Mouse (Mus musculus) kidney, postnatal 14 days (tissue): ENCODE measurements around the gene Mrps23.
A peak's percentile ranks its signal among the peaks of the same experiment; 100 is the strongest.

Source experiments
- DNase-seq: peaks from one replicate; pipeline ENCODE4 v3.0.0; 2022; ENCODE audit warnings: mixed read lengths

The Mrps23 gene

DNA sequence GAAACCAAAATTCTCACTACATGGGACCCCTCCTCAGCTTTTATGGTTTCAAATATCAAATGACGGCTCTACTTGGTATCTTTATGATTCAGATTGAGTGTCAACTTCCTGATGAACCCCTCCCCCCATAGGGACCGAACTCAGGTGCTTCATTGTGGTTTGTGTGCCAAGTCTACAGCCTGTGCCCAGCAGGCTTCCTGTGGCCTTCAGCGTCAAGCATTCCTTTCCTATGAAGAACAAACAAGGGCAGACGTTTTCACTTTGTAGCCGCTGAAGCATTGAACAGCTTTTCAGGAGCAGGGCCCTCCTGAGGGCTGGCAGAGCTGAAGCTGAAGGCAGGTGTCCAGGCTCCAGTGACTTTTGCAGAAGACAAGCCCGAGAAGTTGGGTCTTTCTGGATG lies 9.6 kb downstream of the Mrps23 start:
- DNase-seq = no peak

DNA sequence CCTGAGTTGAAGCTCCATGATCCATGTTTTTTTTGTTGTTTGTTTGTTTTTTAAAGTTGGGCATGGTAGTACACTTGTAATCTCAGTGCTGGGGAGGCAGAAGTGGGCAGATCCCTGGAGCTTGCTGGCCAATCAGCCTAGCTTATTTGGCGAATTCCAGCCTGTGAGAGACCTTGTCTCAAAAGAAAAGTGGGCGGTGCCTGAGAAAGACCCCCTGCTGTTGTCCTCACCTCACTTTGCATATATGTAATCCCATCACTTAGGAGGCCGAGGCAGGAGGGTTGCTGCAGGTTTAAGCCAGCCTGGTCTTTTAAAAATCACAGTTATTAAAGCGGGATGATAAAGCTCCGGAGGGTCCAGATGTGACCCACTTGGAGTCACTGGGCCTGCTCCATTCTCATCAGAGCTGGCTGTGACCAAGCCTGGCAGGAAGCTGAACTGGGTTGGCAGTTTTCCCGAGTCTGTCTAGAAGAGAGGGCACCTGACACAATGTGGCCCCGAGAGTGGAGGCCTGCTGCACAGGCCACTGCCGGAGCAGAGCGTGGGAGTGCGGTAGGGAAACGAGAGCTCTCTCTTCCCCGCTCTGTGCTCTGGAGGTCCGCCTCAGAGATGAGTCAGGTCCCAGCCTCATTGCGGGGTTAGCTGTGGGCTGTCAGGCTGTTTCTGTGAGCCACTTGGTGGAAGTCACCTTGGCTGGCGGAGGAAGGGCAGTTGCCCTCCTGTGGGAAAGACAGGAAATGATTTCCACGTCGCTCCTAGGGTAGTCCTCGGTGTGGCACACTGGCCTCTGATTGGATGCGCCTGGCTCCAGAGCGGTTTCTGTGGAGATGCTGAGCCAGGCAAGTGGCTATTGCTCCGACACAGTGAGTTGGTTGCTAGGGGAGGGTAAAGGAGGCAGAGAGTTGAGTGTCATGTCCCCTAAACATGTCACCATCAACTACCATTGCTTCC lies 11.0 kb downstream of the Mrps23 start:
- DNase-seq = peak; percentile 58

DNA sequence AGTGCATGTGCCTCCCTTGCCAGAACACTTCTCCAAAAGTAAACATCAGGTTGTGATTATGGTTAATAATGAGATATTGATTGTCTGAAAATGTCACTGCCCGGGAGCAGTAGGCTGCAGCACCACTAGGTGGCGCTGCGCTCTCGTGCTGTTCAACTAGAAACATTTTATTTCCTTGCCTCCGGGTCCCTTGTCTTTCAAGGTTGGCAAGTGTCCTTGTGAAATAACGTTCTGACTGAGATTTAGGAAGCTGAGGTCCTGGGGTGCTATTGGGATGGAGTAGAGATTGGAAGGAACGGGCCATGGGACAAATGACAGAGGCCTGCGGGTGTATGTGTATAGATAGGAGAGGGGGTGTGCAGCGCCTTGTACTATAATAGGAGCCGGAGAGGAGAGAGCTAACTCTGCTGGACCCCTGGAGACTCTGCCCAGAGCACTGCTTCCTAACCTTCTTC lies 12.1 kb downstream of the Mrps23 start:
- peak; percentile 75 for DNase-seq

DNA sequence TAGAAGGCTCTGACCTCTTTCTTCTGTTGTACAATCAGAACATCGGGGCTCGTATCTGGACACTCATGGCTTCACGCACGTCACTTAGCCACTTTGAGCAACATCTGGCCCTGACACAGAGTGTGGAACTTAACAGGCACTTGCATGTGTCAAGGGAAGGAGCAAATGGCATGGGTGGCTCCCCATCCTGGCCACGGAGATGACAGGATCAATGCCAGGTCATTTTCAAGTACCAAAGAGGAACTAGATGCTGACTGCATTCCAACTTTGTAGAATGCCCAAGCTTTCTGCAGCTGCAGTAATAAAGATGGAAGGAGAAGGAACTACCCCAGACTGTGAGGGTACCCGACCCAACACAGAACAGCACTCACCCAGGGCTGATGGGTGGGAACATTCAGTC lies 14.0 kb downstream of the Mrps23 start:
- DNase-seq = no peak

DNA sequence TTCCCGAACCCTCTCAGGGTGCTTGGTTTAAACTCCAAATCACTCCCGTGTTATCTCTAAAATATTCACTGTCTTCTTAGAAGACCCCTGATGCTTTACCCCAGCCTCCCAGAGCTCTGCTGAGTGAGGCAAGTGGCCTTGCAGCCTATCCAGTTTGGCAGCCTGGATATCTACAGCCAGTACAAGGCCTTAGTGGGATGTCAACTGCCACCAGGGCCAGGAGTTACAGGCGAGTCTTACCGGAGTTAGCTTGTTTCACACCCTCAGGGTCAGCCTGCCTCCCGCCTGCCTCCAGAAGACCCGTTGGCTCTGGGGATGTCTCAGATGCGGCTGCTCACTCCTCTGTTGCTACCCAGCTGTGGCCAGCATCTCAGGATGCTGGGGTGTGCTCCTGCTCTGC lies 14.4 kb downstream of the Mrps23 start:
- no peak for DNase-seq

DNA sequence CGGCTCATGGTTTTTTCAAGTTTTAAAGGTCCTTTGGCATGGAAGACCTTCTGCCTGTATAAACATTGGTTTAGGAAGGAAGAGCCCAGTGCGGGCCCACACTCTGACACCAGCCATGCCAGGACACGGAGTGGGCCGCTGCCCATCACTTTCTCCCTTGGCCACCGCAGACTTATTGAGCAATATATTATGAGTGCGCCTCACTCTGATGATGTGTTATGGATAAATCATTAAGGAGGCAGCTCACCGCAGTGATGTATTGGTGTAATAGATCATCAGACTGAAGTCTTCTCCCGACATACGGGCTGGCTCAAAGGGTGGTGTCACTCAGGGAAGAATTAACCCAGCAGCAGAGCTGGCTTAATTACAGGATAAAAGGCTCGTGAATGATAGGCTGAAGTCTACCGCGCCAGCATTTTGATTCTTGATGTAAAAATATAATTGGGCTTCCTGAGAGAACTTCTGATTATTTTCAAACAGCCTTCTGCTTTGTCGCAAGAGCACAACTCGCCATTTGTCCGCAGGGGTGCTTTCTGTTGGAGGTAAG lies 17.8 kb downstream of the Mrps23 start:
- DNase-seq = no peak

DNA sequence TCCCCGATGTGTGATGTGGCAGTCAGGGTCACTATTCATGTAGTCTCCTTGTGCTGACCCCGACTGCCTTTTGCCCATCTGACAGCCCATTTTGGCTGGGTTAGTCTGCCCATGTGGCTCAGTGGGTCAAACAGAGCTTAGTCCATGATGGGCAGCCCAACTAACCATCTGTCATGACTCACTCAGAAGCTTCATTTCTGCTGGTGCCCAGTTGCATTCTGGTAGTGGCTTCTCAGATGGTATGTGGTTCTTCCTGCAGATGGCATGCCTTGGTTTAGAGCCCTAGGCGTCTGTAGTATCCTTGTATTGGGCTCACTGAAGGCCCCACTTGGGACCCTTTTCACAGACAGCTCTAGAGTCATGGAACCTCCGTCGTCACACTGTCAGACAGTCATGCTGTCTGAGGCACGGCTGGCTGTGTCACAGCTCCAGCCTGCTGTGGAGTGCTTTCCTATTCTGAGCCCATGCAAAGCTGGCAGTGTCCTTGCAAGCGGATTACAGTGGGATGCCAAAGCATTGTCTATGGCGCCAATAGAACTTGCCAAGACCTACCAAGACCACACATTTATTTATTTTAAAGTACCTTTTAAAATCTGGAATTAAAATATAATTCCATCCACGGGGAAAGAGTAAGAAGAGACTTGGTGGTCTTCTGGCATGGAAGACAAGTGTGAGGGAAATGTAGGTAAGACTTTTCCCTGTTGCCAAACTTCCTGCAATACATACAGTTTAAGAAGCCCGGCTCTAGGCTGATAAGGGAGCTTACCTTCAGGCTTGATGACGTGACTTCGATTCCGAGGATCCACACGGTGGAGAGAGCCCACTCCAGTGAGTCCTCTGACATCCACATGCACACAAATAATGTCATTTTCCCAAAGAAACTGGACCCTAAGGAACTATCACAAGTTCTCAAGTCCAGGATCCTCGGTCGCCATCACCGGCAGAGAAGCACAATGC lies 23.1 kb downstream of the Mrps23 start:
- DNase-seq = no peak

DNA sequence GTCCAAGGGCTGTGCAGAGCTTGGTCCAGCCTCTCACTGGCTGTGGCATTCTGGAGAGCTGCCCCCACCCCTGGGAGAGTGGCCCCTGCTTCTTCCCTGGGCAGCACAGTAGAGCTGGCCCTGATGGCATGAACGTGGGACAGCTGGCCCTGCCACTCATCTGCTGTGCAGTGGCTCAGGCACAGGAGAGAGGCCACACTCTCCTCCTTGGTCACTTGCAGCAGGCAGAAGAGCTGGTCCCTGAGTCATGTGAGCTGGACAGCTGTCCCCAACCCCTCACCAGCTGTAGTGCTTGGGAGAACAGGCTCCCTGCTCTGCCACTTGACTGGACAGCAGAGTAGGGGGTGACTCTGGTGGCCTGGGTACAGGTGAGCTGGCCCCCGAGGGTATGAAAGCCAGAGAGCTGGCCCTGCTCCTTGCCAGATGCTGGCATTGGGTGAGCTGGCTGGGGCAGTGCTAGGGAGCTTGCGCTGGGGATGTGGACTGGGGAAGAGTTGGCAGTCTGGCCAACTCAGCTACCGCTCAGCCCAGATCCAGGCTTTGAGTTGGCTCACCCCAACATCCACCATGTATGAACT lies 27.1 kb downstream of the Mrps23 start:
- no peak for DNase-seq

DNA sequence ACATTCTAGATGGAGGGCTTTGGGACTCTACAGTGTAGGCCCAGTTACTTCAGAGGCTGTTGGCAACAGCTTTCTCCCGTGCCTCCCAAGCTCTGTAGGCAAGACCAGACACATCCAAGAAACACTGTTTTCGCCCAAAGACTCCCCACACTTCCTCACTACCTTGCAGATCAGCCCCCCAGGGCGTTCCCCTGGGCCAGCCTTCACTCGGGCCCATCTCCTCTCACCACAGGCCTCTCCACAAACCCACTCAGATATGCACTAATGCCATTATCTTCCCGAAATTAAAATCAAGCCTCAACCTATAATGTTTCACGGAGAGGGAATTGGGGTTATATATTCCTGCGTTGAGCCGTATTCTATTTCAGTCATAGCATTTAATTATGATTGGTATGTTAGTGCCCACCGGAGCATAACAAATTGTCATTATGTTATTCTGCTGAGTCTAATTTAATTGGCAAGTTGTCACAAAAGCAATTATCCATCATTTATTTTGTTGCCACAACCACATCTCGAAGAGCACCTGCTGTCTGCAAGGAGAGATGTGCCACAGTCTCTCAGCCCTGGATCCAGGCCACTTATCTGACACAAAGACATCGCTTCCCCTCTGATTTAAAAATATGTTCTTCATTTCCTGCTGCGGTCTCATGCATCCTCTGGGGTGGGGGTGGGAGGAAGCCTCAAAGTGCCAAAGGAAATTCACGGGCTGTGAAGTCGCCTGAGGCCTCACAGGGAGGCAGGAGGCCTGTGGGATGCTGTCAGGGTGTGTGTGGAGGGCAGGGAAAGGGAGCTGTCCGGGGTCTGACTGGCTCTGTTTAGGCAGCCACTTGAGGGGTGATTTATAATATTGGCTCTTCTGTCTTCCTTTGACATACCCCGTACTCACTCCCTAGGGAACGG lies 29.6 kb downstream of the Mrps23 start:
- peak; percentile 68 for DNase-seq

DNA sequence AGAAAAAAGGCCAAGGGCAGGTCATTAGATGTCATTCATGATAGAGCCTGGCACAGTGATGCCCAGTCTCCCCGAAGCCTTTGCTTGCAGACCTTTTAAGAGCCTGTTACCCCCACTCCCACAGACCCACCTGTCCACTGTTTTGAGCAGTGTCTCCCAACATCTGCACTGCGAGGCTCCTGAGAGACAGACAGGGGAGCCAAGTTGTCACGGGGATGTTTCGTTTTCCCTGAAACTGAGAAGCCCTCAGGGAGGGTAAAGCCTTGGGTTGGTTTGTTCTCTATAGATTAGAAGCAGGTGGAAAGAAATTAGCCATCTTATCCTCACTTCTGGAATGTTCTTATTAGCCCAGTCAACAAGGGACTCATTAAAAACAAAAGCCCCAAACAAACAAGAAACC lies 30.6 kb downstream of the Mrps23 start:
- no peak for DNase-seq

DNA sequence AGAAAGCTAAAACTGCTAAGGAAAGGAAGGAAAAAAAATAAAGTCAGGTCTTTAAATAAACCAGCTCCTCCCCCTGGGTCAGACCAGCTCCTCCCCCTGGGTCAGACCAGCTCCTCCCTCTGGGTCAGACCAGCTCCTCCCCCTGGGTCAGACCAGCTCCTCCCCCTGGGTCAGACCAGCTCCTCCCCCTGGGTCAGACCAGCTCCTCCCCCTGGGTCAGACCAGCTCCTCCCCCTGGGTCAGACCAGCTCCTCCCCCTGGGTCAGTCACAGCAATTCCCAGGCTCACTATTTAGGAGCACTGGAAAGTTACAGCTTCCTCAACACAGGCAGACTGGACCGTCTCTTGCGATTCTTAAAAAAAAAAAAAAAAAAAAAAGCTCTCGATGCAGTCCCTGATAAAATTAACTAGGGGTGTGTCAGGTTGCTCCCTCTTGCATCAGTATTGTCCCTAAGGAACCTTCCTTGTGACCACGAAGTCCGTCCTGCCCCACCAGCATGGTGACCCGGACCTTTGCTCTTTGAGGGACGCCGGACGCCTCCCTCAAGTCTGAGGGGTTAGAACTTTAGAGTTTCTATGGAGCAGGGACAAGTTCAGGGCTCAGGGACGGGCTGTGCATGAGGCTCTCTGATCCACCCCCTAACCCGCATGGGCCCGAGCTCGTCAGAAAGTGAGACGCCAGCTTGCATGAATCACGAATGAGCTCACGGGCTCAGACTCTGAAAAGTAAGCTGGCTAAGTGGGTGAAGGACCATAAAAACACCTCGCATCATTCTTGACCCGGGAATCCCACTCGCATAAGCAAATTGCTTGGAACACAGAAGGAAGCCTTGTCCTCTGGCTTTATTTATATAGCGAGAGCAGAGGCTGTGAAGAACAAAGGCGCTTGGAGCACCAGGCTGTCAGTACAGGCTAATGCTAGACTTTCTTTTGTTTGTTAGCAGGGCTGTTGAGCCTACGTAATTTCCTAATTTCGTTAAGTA lies 31.3 kb downstream of the Mrps23 start:
- DNase-seq = peak; percentile 67

DNA sequence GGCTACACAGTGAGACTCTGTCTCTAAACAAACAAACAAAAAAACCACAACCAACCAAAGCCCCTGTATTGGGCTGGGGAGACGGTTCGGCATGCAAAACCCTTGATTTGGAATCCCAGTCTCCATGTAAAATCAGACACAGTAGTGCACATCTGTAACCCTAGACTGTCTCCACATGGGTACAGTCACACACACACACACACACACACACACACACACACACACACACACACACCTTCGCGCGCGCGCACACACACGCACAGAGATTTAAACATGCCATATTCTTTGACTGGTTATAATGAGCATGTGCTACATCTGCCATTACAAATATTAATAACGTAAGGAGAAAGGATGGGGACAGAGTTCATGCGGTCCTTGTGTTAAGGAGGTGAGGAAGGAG lies 36.1 kb downstream of the Mrps23 start:
- no peak for DNase-seq

DNA sequence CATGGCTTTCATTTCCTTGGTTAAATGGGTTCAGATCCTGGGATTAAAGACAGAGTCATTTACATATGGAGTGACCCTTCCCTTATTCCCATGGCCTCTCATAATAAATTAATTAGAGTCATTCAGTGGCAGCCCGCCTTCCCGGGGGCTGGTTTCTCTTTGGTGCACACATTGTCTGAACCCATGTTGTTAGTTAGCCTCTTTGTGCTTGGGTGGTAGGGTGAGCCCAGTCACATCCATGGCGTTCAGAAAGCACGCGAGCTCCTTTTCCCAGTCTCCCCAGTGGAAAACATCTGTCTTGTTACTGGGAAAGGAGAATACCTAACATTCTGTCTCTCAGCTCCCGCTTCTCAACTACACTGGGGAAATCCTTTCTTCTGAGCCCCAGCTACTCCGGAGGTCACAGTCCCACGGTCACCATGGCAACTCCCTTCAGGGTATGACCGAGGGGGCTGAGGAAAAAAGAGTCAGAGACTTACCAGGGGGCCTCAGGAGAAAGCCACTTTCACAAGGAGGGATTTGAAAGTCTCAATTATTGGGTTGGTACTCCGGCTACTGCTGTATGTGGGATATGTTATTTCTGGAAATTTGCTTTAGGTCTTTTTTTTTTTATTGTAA lies 36.7 kb downstream of the Mrps23 start:
- DNase-seq = no peak

DNA sequence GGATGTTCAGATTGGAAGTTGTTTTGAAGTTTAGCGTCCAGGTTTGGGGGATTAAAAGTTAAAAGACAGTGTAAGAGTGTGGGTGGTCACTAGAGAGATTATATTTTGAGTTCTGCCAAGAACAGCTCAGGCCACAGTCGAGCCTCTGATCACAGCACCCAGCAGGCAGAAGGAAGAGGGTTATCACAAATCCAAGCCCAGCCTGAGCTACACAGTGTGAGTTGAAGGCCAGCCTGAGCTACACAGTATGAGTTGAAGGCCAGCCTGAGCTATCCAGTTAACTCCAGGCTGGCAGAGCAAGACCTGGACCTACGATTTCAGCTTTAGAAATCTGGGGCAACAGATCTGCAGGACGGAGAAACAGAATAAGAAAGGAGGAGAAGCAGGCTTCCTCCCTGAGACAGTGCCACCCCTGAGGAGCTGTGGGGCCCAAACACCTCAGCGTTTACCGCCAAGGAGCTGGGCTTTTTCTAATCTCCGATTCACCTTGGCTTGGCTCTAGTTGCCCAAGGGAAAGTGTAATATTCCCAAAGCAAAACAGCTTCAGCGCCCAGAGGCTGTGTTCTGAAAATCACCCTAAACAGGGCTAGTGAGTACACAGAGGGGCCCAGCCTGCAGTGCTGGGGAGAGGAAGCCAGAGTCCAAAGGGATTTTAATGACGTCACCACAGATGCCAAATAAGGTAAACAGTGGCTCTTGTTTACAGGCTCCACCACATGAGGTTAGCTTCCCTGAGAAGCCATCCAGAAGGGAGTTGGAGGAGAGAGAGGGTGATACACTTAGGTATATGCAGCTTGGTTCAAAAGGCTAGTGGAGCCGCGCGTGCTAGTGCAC lies 37.5 kb downstream of the Mrps23 start:
- DNase-seq = peak; percentile 50

DNA sequence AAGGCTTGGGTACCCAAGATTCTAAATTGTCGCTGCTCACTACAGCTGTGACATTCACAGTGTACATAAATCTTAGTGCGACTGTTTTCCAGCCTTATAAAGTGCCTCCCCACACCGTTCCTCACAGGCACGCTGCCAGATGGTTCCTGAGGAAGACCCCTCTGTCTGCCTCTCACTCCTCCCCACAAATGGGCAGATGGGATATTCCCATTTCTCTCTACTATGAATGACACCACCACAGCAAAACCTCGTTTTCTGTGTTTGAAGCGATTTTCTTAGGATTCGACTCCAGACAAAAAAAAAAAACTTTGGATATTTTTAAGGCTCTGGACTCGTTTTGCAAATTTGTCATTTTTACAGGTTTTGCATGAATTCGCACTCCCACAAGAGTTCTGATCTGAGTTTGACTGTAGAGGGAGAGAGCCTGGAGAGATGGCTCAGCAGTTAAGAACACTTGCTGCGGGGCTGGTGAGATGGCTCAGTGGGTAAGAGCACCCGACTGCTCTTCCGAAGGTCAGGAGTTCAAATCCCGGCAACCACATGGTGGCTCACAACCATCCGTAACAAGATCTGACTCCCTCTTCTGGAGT lies 41.5 kb downstream of the Mrps23 start:
- no peak for DNase-seq

DNA sequence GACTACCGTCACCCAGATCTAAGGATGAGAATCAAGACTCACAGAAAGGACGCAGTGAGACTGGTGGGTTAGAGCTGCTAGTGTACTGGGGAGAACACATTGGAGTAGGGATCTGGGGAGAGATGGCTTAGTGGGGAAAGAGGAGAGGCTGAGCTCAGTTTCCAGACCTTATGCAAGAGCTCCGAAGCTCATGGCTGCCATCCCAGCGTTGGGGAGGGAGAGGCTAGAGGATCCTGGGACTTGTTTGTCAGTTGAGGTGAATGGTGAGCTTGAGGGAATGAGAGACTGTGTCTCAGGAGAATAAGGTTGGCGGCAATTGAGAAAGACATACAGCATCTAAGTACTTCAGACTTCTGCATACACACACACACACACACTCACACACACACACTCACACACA lies 44.4 kb downstream of the Mrps23 start:
- no peak for DNase-seq

DNA sequence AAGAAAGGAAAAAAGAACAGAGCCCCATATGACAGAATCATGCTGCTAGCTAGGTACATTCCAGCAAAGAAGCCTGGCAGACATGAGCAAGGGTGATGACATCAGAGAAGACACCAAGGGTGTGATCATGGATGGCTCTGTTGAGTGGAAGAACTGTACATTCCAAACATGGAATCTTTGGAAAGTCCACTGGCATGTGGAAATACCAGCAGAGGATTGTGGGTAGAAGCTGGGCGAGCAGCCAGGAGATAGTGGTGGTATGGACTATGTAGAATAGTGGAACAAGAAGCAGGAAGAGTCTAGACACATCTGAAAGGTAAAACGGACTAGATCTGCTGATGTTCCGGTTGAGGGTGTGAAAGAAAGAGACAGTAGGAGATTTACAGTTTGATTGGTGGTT lies 46.4 kb downstream of the Mrps23 start:
- no peak for DNase-seq

DNA sequence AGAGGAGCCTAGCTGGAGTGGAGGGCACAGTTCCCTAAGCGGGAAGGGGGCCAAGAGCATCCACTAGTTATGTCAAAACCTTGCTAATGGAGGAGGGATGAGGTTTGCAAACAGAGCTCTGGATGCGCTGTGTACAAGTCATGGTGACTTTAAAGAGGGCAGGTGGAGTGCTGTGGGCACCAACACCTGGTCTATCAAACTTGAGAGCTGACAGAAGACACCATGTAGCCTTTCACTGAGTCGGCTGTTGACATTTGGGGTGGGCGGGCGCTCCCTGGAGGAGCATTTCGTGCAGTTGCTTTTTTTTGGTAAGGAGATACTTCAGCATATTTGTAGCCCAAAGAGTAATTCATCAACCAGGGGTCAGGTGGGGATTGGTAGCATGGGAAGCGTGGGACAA lies 47.1 kb downstream of the Mrps23 start:
- no peak for DNase-seq
